Mouse (Mus musculus): ENCODE data around the gene Vmn2r22.
"Not testable (repeated sequence)": the region's sequence is repeated elsewhere in the genome, so short reads cannot be mapped to it uniquely, and the experiment has no call there.

The Vmn2r22 gene

GRCm38 (mm10) chr6:123650625-123651024, at the start of gene Vmn2r22:
Gene Vmn2r22 (minus strand): TSS chr6:123650725.
- not testable (repeated sequence) for ATAC-seq (ENCODE audit: low TSS enrichment)

- no peak for ATAC-seq (ENCODE audit: low TSS enrichment)
Observed at GRCm38 (mm10) chr6:123697213-123697612, 46.7 kb upstream of the Vmn2r22 start.

GRCm38 (mm10) chr6:123696639-123697038, 46.1 kb upstream of the Vmn2r22 start:
- not testable (repeated sequence) for ATAC-seq (ENCODE audit: low TSS enrichment)

DNA sequence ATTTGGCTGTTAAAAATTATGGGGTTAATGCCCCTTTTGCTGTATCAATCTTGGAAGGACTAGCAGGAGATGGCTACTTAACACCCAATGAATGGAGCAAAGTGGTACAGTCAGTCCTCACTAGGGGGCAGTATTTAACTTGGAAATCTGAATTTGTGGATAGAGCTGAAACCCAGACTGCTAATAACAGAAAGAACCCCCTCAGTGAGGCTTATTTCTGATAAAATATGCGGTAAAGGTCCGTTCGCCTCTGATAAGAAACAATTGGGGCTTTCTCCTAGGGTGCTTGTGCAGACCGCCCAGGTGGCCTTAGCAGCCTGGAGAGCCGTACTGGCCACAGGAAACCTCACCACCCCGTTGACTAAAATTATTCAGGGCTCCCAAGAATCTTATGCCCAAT, 6.5 kb upstream of the Vmn2r22 start:
- ATAC-seq (ENCODE audit: low TSS enrichment): no peak

GRCm38 (mm10) chr6:123639394-123639793, 11.1 kb downstream of the Vmn2r22 start:
- ATAC-seq (ENCODE audit: low TSS enrichment): not testable (repeated sequence)

- not testable (repeated sequence) for ATAC-seq (ENCODE audit: low TSS enrichment)
Observed at GRCm38 (mm10) chr6:123623784-123624183, 26.7 kb downstream of the Vmn2r22 start.

DNA sequence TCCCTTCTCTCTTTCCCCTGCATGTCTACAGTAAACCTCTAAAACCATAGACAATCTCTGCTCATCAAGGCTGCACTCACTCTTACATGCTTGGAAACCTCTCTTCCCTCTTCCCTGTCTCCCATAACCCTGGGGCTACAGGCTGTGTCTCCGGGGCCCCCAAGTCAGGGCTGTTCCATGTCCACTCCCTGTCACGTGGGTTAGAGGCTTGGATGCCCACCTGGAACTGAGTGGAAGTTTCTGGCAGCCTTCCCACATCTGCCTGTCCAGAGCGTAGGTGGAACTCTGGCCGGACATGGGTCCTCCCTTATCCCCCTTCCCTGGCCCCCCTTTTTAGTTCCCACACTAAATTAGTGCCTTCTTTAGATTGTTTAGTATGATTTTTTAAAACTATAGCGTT, 62.2 kb downstream of the Vmn2r22 start:
- not testable (repeated sequence) for ATAC-seq (ENCODE audit: low TSS enrichment)

- not testable (repeated sequence) for ATAC-seq (ENCODE audit: low TSS enrichment)
Observed at GRCm38 (mm10) chr6:123587796-123588328, 62.7 kb downstream of the Vmn2r22 start.

GRCm38 (mm10) chr6:123583988-123584387, 66.5 kb downstream of the Vmn2r22 start:
- ATAC-seq (ENCODE audit: low TSS enrichment): not testable (repeated sequence)

DNA sequence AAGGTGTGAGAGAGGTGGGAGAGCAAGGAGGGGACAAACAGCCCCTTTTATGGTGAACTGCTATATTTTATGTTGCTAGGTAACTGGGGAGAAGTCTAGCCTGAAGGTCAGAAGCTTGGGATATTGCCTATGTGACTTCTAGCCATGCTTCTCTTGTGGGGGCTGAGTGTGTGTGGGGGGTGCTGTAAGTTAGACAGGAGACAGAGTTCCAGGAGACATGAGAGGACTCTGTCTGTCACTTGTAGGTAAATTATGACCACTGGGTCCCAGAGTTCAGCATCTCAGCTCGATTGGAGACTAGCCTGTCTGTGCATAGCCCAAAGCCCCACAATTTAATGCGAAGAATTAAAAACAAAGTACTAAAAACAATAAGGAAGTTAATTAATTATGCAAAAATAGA, 75.8 kb downstream of the Vmn2r22 start:
- not testable (repeated sequence) for ATAC-seq (ENCODE audit: low TSS enrichment)
